Mouse (Mus musculus): ENCODE data around the gene Dnajc9.
A peak's percentile ranks its signal among the peaks of the same experiment; 100 is the strongest.

Gene Dnajc9

DNA sequence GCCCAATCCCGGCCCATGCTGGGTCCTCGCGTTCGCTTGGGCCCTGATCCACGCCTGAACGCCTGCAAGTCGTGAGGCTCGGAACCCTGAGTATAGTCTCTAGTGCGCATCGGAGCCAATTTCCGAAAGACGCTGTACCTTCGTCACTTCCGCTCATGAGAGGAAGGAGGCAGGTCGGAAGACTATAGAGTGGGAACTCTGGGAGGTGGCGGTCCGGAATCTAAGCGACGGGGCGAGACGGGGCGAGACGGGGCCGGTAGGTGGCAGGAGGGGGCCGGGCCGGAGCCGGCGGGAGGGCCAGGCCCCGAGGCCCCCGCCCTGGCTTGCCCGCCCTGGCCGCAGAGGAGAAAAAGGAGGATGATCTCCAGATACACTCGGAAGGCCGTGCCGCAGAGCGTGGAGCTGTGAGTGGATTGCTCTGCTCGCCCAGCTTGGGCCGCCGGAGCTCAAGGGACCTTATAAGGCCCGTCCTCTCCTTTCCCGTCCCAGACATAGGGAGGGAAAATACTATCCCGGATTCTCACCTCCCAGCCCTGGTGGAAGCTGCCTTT is 40.6 kb downstream of the Dnajc9 start, which contains the start of the genes Ecd and Fam149b:
Gene Ecd (minus strand): TSS at position 131 of the 551 bp plus-strand sequence.
Gene Fam149b (plus strand): TSS at position 172 of the 551 bp plus-strand sequence.
- peak; percentile 87 for DNase-seq (ENCODE audit: low spot score)

DNA sequence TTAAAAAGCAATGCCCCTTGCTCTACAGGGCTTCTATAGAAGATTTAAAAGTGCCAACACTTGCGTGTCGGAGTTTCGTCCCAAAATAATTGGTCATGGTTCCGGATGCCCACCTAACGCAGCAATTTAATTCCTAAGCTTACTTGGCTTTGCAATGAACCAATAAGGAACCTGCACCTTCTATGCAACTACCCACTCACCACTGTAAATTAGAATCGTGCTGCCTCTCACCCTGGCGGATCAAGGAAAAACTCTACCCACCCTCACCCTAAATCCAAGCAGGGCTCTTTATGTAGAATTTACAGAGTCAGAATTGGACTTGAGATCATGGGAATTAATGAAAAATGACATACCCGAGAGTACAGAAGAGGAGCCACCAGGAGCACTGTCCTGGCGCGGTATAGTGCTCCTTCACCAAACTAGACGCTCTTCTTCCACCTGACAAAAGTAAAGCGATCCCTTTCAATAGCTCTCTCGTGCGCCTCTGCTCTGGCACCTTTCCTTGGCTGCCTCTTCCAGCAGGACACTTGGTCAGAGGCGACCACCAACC is 41.2 kb downstream of the Dnajc9 start:
- DNase-seq (ENCODE audit: low spot score), result no peak

DNA sequence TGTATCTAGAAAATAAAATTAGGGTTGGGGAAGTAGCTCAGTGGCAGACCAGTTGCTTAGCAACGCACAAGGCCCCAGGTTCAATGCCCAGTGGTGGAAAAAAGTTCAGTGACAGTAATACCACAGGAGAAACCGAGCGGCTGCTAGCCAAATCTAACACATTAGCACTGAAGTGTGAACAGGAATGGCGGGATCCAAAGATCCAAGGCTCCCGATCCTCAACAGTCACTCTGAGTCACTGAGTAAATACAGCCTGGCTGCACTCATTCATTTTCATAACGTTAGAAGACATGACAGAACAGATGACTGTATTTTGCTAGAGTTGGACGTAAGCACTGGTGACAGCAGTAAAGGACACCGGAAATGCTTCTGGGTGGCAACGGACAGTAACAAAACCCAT is 42.8 kb downstream of the Dnajc9 start:
- no peak for DNase-seq (ENCODE audit: low spot score)

DNA sequence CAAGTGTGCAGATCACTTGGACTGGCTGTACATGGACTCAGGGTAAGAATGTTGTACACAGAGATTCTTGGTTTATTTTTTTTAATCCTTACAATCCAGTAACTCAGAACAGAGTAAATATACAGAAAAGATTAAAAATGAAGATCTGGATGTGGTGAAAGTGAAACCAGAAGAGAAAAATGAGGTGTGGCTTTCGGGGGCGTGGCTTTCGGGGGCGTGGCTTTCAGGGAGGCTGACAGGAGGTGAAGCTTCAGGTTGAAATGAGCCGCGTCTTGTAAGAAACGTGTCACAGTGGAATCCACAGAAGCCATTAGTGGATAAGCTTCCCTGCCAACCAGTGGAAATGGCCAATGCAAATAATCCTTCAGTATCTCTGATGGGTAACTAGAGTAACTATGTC is 47.8 kb downstream of the Dnajc9 start:
- DNase-seq (ENCODE audit: low spot score), result no peak

DNA sequence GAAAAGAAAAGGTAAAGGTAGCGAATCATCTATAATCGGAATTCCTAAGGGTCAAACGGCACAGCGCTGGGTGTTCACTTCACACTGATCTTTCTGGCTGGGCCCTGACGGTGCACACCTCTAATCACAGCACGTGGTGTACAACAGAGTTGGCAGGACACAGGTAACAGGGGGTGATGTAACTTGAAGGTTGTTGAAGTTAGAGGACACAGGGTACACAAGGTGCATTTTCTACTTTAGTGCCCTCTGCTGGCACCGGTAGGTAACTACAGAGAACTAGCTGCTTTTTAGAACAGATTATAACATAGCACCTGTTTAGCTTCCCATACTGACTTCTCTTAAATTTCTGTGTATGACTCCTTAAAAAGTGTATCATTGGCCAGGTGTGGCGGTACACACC is 48.6 kb downstream of the Dnajc9 start:
- DNase-seq (ENCODE audit: low spot score), result no peak

DNA sequence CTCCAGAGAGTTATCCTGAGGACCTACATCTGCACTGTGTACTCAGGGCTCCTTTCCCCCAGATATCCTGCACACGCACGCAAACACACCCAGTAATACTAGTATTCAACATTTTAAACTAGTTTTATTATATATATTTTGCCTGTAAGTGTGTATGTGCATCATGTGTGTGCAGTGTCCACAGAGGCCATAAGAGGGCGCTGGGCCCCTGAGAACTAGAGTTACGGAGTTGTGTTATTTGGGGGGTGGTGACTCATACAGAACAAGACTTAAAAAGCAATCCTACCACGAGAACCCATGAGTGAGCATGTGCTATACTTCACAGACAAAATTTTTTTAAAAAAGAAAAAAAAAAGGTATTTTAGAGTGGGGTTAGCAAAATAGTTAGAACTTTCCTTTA is 49.3 kb downstream of the Dnajc9 start:
- DNase-seq (ENCODE audit: low spot score), result no peak
